Mouse (Mus musculus): Measurements from ENCODE around the gene Ssx9. TPM values are rescaled to one million over a fixed set of nuclear protein-coding genes. Genes with fewer than 3 reads are reported as not detected.
"Not testable (repeated sequence)": the region's sequence is repeated elsewhere in the genome, so short reads cannot be mapped to it uniquely, and the experiment has no call there.

Ssx9 gene
- polyA plus RNA-seq (2014; fragmentation: Nextera tagmentation; extraction: Ambion mirVana), result not detected in 2 replicates

DNA sequence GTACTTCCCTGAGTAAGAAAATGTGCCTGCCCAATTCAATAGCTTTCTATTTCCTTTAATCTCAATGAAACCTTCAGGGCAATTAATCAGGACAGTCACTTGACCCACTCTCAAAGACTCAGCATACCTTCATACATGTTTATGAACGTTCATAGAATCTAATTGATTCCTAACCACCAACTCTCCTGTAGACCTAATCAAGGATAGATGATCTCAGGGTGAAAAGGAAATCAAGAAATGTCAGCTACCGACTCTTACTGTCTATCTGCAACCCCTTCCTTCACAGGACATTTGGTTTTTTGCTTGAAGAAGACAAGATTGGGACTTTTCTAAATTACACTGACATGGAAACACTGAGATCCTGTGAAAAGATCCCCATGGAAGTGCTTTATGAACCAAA lies at the start of gene Ssx9:
Gene Ssx9, plus strand, starts transcription at position 301 of the 400 bp plus-strand sequence.
- not testable (repeated sequence) for H3K4me2 ChIP-seq (ENCODE audit: low read depth, low read length); DNase-seq (ENCODE audit: low spot score); H3K9ac ChIP-seq (replicated peaks; ENCODE audit: low read length); H3K27ac ChIP-seq (replicated peaks; ENCODE audit: low read depth, low read length); ATAC-seq (replicated peaks; ENCODE audit: insufficient number of reproducible peaks, low FRiP score, low TSS enrichment, low read depth); H3K27me3 ChIP-seq (ENCODE audit: control insufficient read depth, insufficient read depth, low read length); H3K36me3 ChIP-seq (replicated peaks; ENCODE audit: control insufficient read depth, insufficient read depth, low read depth, low read length); H3K4me3 ChIP-seq (ENCODE audit: low read depth, low read length); H3K4me1 ChIP-seq (ENCODE audit: control insufficient read depth, insufficient read depth, low read length); H3K9me3 ChIP-seq (replicated peaks; ENCODE audit: control insufficient read depth, low read length)
- WGBS, result 58% methylated on average over 2 of the region's 2 CpGs

DNA sequence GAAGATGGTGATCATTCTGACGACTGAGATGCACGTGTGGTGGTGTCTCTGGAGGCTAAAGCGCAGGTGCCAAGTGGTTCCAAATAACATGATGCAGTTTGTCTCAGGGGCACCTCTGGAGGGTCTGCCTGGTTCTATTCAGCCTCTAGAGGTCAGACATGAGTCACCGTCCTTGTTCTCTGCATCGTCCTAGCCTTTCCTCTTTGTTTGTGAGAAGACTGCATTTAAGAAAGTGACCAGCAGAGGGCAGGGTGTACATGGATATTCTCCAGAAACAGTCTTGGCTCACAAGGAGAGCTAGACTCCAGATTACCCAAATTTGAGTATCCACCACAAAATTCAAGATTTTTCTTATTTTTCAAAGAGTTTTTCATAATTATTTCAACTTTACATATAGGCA lies 15.3 kb upstream of the Ssx9 start:
- Histone ChIP-seq H3K27ac (replicated peaks; ENCODE audit: low read depth, low read length) (no peak overlapping the region), H3K9me3 (replicated peaks; ENCODE audit: control insufficient read depth, low read length) (no peaks in the 10 kb centered on the region), H3K27me3 (ENCODE audit: control insufficient read depth, insufficient read depth, low read length) (no peaks in the 10 kb centered on the region), H3K9ac (replicated peaks; ENCODE audit: low read length) (no peak overlapping the region), H3K4me2 (ENCODE audit: low read depth, low read length) (no peak overlapping the region), H3K4me3 (ENCODE audit: low read depth, low read length) (no peak overlapping the region), H3K36me3 (replicated peaks; ENCODE audit: control insufficient read depth, insufficient read depth, low read depth, low read length) (no peaks in the 10 kb centered on the region), H3K4me1 (ENCODE audit: control insufficient read depth, insufficient read depth, low read length) (no peaks in the 10 kb centered on the region)
- DNase-seq (ENCODE audit: low spot score) (peak; percentile 17), ATAC-seq (replicated peaks; ENCODE audit: insufficient number of reproducible peaks, low FRiP score, low TSS enrichment, low read depth) (no peak)
- 49% methylated on average over 5 of the region's 5 CpGs for WGBS

GRCm38 (mm10) chrX:8803391-8803790 lies 55.2 kb downstream of the Ssx9 start, which contains the start of gene Ssxb5:
Ssxb5 (plus strand) TSS chrX:8803691.
- H3K4me2 ChIP-seq (ENCODE audit: low read depth, low read length); H3K27ac ChIP-seq (replicated peaks; ENCODE audit: low read depth, low read length); H3K27me3 ChIP-seq (ENCODE audit: control insufficient read depth, insufficient read depth, low read length); H3K9me3 ChIP-seq (replicated peaks; ENCODE audit: control insufficient read depth, low read length); H3K4me3 ChIP-seq (ENCODE audit: low read depth, low read length); H3K4me1 ChIP-seq (ENCODE audit: control insufficient read depth, insufficient read depth, low read length); ATAC-seq (replicated peaks; ENCODE audit: insufficient number of reproducible peaks, low FRiP score, low TSS enrichment, low read depth); H3K9ac ChIP-seq (replicated peaks; ENCODE audit: low read length); H3K36me3 ChIP-seq (replicated peaks; ENCODE audit: control insufficient read depth, insufficient read depth, low read depth, low read length); DNase-seq (ENCODE audit: low spot score): not testable (repeated sequence)
- 81% methylated on average over 4 of the region's 4 CpGs for WGBS

Other genes with a start within 250 kb of the Ssx9 start
- not detected in 2 replicates for gene Gm14459, start 223.5 kb upstream of the Ssx9 start, polyA plus RNA-seq (2014; fragmentation: Nextera tagmentation; extraction: Ambion mirVana)
- not detected in 2 replicates for gene Ssxb6, start 200.2 kb upstream of the Ssx9 start, polyA plus RNA-seq (2014; fragmentation: Nextera tagmentation; extraction: Ambion mirVana)
- not detected in 2 replicates for gene Ssxb3, start 156.6 kb upstream of the Ssx9 start, polyA plus RNA-seq (2014; fragmentation: Nextera tagmentation; extraction: Ambion mirVana)
- gene Ssxb8, start 57.6 kb upstream of the Ssx9 start, polyA plus RNA-seq (2014; fragmentation: Nextera tagmentation; extraction: Ambion mirVana), result not detected in 2 replicates
- gene Ssxb5, start 55.3 kb downstream of the Ssx9 start, polyA plus RNA-seq (2014; fragmentation: Nextera tagmentation; extraction: Ambion mirVana), result not detected in 2 replicates
- not detected in 2 replicates for gene Gm6592, start 95.6 kb downstream of the Ssx9 start, polyA plus RNA-seq (2014; fragmentation: Nextera tagmentation; extraction: Ambion mirVana)
- gene Gm5751, start 125.8 kb downstream of the Ssx9 start, polyA plus RNA-seq (2014; fragmentation: Nextera tagmentation; extraction: Ambion mirVana), result not detected in 2 replicates
- 5.5 and 5.8 TPM in 2 replicates for gene B630019K06Rik, start 143.9 kb downstream of the Ssx9 start, polyA plus RNA-seq (2014; fragmentation: Nextera tagmentation; extraction: Ambion mirVana)
- not detected in 2 replicates for gene Fthl17b, start 214.5 kb downstream of the Ssx9 start, polyA plus RNA-seq (2014; fragmentation: Nextera tagmentation; extraction: Ambion mirVana)
- gene Fthl17c, start 228.1 kb downstream of the Ssx9 start, polyA plus RNA-seq (2014; fragmentation: Nextera tagmentation; extraction: Ambion mirVana), result not detected in 2 replicates
- not detected in 2 replicates for gene Fthl17d, start 238.3 kb downstream of the Ssx9 start, polyA plus RNA-seq (2014; fragmentation: Nextera tagmentation; extraction: Ambion mirVana)